Mouse (Mus musculus) right cerebral cortex, postnatal 25 days (tissue): ENCODE data around the gene Hdac4.

ENCODE experiments used
- DNase-seq: peaks from one replicate; pipeline ENCODE4 v3.0.0; 2022

Gene Hdac4

DNA sequence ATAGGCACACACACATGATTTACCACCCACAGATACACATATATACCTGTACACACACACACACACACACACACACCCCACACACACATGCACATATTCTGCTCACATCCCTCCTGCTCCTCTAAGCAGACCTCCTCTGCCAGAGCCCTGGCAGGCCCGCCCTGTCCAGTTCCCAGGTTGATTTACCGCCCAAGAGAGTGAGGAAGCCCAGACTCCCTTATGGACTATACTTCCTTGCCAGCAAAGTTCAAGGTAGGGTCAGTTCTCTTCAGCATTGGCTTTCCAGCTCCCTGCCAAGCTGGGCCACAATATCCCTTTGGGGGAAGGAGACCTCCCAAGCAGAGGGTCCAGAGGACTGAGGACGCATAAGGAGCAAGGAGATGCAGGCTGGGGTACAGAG, 280.9 kb downstream of the Hdac4 start:
- no peak for DNase-seq

DNA sequence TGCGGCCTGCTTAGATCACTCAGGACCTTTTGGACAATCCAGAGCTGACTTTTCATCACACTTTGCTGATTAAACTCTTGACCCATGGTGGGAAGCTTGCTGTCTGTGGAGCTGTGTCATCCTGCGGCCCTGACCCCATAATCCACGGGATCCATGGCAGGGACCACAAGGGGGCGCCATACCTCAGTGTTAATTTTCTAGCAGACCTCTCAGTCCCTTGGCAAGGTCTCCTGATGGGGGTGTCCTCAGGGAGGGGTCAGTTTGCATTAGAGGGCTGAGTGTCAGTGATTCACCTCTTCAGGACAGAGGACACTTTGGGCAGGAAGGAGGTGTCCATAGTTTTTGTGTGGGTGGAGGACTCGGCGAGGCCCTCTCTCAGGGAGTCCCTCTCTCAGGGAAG, 281.6 kb downstream of the Hdac4 start:
- no peak for DNase-seq

DNA sequence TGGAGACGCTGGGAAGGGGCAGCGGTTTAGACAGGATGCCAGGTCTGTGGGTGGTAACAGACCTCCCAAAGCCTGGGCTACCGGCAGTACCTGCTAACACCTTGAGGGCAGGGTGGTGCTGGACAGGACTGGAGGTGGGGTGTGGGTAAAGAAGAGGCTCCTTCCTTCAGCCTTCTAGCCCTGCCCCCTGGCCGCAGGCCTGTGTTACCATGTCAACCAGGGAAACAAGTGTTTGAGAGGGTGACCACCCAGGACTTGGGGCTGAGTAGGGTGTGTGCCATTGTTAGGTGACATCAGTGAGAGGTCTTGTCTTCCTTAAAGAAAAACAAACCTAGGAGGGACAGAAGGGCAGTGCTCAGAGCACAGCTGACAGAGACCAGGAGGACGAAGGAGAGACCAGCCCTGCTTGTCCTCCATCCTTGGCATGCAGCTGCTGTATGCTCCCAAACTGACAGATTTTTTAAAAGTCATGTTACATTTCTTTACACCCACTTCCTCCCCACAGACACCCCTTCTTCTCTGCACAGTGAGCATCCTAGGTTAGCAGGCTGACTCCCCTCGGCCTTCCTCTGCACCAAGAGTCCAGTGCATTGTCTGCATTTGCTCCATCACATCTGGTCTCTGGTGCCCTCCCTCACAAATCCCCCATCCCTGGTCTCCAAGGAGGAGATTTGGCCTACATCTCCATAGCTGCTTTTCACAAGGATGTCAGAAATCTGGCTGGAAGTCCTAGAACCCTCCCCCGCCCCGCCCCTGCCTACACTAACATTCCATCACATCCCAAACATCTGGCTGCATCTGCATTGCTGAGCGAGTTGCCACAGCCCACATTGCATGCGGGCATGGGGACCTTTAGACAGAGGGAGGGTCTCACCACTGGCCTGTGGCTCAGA, 283.0 kb downstream of the Hdac4 start:
- no peak for DNase-seq

DNA sequence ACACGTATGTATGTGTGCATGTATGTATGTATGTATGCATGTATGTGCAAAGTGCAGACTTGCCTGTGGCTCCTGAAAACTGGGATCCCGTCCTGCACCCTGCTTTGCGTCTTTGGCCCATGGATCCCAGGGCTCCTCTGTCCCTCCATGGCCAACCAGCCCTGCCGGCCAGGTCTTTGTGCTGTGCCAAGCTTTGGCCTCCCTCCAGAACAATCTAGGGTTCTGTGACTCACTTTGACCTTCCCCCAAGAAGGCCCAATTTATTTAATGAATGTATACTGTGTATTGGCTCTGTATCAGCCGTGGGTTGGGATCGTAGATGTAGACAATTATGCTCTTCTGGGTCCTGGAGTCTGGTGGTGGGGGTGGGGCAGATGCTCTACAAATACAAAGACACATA, 290.2 kb downstream of the Hdac4 start:
- no peak for DNase-seq

DNA sequence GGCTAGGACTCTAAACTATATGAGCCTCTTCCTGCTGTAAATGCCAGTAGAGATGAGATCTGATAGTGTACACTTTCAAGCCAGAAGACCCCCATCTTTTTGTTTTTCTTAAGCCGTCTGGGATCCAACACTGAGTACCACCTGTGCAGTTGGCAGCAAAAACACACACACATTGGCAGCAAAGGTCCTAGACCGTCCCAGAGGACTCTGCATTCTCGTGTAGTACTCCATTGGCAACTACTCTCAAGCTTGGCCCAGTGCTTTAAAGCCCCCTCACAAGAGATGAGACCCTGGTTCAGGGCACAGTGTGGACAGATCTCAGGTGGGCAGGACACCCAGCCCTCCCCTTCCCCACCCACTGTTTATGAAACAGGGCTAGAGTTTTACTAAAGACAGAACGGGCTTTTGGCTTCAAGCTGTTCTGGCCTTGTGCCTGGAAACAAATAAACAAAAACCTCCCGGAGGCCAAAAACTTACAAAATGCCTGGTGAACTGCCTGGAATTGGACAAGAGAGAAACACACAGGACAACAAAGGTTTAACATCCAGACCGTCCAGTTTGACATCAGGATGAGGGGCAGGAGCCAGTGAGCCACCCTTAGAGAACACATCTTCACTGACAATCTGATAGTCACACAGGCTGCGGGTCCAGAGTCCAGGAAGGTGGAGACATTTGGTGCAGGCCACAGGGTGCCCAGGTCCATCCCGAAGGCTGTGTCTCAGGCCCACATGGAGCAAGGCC, 292.1 kb downstream of the Hdac4 start:
- no peak for DNase-seq

DNA sequence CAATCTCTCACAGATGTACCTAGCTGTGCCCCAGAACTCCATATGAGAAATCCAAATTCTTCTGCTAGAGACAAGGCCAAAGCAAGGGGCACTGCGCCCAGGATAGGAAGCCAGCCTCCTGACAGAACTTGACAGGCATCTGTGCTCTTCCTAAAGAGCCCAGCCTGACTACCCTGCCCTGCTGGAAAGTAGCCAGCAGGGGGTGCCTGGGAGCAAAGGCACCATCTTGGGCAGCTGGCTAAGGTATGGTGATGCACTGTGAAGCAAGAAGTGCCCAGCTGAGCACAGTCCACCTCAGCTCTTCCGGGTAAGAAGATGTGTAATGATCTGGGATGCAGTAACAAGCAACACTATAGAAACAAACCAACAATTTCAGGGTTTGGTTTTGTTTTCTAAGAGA, 298.4 kb downstream of the Hdac4 start:
- no peak for DNase-seq

DNA sequence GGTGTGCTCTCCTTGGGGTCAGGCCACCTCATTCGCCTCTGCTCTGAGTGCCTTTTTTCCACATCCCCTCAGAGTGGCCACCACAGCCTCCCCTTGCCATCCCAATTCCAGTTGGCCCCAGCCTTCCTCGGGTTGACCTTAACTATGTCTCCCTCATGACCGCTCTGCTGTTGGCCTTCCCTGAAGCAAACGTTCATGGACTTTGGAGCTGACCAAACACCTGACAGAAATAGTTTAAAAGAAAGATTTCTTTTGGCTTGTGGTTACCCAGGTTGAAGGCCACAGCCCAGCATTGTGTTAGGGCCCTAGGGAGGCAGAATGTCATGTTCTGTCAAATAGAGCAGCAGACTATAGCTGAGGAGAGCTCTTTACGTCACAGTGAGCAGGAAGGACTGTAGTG, 301.2 kb downstream of the Hdac4 start:
- no peak for DNase-seq

DNA sequence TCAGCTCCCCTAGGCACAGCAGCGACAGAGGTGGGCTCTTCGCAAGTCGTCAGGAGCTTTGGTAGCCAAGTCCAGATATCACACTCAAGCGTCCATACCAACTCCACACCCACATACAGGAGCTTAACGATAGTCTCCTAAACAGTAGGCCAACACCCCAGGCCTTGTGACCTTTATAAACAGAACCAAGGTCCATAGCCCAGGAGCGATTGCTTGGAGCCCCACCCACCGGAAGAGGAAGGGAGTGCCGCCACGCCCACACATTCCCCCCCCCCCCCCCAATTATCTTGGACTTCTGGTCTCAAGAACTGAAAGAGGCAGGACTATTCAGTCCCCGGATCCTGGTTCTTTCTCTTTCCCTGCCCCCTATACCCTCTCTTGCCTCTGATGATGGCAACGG, 301.9 kb downstream of the Hdac4 start:
- DNase-seq: no peak

DNA sequence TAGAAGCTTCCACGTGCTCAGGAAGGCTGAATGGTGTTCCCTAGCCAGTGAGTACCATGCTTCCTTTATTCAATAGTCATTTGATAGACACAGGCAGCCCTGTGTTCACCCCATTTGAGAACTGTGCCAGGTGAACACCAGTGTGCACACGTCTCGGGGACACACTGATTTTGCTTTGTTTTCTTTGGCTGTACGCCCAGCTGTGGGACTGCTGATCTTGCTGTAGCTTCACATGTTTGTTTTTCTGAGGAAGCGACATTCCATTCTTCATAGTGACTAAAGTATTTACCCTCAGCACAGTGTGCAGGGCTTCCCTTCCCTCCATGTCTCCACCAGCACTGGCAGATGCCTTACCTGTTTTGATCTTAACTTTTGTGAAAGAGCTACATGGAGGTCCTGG, 312.4 kb downstream of the Hdac4 start:
- DNase-seq: no peak

DNA sequence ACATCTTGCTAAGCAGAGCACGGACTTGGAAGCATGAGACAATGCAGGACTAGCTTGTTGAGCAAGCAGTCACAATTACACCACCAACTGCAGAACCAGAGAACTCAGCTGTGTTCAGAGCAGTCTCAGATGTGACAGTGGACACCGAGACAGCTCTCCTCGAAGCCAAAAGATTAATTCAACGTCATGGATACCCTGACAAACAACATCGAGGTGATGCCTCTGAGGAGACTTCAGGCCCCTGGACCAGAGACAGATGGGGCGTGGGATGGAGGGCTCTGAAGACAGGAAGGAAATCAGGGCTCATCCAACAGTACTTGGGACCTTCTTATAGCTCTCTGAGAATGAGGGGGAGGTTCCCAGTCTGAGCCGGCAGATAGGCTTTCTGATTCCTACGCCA, 314.6 kb downstream of the Hdac4 start:
- DNase-seq: peak; percentile 61

DNA sequence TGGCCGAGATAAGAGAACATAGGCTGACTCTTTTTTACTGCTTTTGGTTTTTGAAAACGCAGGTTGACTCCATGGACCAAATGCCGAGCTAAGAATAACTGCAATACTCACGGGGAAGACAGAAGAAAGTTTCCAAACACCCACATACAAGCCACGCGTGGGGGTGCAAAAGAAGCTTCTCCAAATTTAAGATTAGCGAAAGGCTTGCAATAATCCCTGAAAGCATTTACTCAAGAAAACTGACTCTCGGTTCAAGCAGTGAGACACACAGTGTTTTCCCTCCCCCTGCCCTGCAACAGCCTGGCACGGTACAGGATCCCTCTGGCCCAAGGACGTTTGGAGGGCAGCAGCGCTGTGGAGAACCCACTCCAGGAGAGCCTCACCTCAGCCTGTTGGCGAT, 315.3 kb downstream of the Hdac4 start:
- peak; percentile 74 for DNase-seq
